Mouse (Mus musculus): ENCODE measurements around the gene Txndc8. TPM values are rescaled to one million over a fixed set of nuclear protein-coding genes. Genes with fewer than 3 reads are reported as not detected.

The Txndc8 gene
- total RNA-seq, 1 experiment = not detected

DNA sequence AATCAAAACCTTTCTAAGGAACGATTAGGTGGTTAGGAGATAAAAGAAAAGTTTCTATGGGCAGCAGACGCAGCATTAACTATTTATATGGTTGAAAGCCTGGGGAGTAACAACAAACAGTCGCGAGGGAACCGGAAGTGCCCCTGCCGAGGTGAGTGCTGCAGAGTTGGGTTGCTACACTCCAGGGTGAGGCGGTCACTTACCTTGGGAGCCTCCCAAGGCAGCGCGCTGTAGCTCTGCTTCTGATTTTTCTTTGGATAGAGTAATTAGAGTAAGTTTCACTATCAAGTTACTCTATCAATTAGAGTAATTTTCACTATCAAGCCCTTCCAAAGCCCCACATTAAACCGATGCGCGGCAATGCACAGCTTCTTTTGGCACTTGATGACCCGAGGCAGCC lies 25.7 kb upstream of the Txndc8 start:
- in situ Hi-C loops (cut with MboI; ENCODE audit: low sequenced_read_pairs in 2 of 2, unreplicated experiment in 2 of 2) = no loop called here
- DNase-seq (ENCODE audit: low read depth, low spot score) = no peak

DNA sequence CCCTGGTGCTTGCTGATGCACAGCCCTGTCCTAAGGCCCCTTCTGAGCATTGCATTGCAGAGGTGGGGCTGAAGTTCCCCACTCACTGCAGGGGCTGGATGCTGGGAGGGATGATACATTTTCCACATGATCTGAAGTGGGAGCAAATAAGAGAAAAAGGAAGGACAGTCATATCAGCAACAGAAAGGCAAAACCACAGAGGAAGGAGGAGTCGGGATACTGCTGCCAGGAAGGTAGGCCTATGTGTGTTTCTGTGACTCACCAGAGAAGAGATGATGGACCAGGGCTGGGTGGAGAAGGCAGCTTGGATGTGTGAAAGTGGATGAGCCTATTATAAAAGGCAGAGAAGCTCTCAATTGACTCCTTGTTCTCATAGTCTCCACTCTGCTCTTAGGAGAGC lies 23.8 kb upstream of the Txndc8 start:
- no peak overlapping the region for H3K27ac ChIP-seq (ENCODE audit: insufficient read depth, low read depth, low read length, poor library complexity, severe bottlenecking)
- DNase-seq (ENCODE audit: low read depth, low spot score) = no peak
- no peak for TF ChIP-seq ZC3H11A (IDR thresholded peaks at IDR 0.05; ENCODE audit: borderline replicate concordance, low read depth, low read length)
- TF ChIP-seq ZNF384 (IDR thresholded peaks at IDR 0.05; ENCODE audit: low read depth, low read length) = no peak
- no peak for TF ChIP-seq HCFC1 (IDR thresholded peaks at IDR 0.05; ENCODE audit: borderline replicate concordance, insufficient read depth, low read length)
- TF ChIP-seq MAFK (IDR thresholded peaks at IDR 0.05; ENCODE audit: insufficient read depth, low read depth, low read length) = no peak
- TF ChIP-seq CHD2 (IDR thresholded peaks at IDR 0.05; ENCODE audit: low read depth, low read length) = no peak
- peaks cover 0 to 3% of the 10 kb centered on the region in 2 experiments; a peak in 1 of 4 replicates for H3K4me1 ChIP-seq (ENCODE audit: control insufficient read depth in 2 of 2, insufficient read depth in 2 of 2, low read length in 2 of 2, poor library complexity in 1 of 2)
- H3K9ac ChIP-seq (ENCODE audit: insufficient read depth, low read depth, low read length, poor library complexity, severe bottlenecking) = no peak overlapping the region
- H3K36me3 ChIP-seq (ENCODE audit: control insufficient read depth, insufficient read depth, low read length, poor library complexity, severe bottlenecking) = no peaks in the 10 kb centered on the region
- in situ Hi-C loops (cut with MboI; ENCODE audit: low sequenced_read_pairs in 2 of 2, unreplicated experiment in 2 of 2) = no loop called here
- H3K9me3 ChIP-seq (ENCODE audit: control insufficient read depth, insufficient read depth, low read depth, low read length) = no peaks in the 10 kb centered on the region
- H3K4me3 ChIP-seq (ENCODE audit: insufficient read depth in 1 of 2, low read depth in 1 of 2, low read length in 2 of 2, poor library complexity in 1 of 2, severe bottlenecking in 1 of 2) = no peak overlapping the region

More for the DNA sequence above, 25.7 kb upstream of the Txndc8 start:
- Histone ChIP-seq H3K9ac (ENCODE audit: insufficient read depth, low read depth, low read length, poor library complexity, severe bottlenecking) (no peak overlapping the region), H3K27ac (ENCODE audit: insufficient read depth, low read depth, low read length, poor library complexity, severe bottlenecking) (no peak overlapping the region), H3K9me3 (ENCODE audit: control insufficient read depth, insufficient read depth, low read depth, low read length) (no peaks in the 10 kb centered on the region), H3K4me3 (ENCODE audit: insufficient read depth in 1 of 2, low read depth in 1 of 2, low read length in 2 of 2, poor library complexity in 1 of 2, severe bottlenecking in 1 of 2) (no peak overlapping the region), H3K4me1 (ENCODE audit: control insufficient read depth in 2 of 2, insufficient read depth in 2 of 2, low read length in 2 of 2, poor library complexity in 1 of 2) (peaks cover 0 to 3% of the 10 kb centered on the region in 2 experiments; a peak in 1 of 4 replicates), H3K36me3 (ENCODE audit: control insufficient read depth, insufficient read depth, low read length, poor library complexity, severe bottlenecking) (no peaks in the 10 kb centered on the region)
- TF ChIP-seq CHD2 (IDR thresholded peaks at IDR 0.05; ENCODE audit: low read depth, low read length) = no peak
- no peak for TF ChIP-seq ZC3H11A (IDR thresholded peaks at IDR 0.05; ENCODE audit: borderline replicate concordance, low read depth, low read length)
- no peak for TF ChIP-seq ZNF384 (IDR thresholded peaks at IDR 0.05; ENCODE audit: low read depth, low read length)
- no peak for TF ChIP-seq HCFC1 (IDR thresholded peaks at IDR 0.05; ENCODE audit: borderline replicate concordance, insufficient read depth, low read length)
- no peak for TF ChIP-seq MAFK (IDR thresholded peaks at IDR 0.05; ENCODE audit: insufficient read depth, low read depth, low read length)

DNA sequence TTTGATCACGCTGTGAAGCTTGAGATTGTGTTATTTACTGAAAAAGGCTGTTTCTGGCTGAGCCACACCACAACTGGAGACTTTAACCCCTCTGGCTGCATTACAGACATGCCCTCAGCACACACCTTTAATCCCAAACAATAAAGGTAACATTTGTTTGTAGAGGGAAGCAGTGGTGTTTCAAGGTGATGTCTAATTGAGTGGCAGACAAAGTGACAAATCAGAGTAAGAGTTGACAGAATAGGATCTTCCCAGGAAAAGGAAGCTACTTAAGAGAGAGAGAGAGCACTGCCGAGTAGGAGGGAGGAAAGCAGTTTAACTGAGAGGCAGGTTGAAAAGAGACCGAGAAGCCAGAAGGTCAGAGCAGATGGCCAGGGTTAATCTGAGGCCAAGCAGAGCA lies 5.4 kb downstream of the Txndc8 start:
- no peak for TF ChIP-seq CHD2 (IDR thresholded peaks at IDR 0.05; ENCODE audit: low read depth, low read length)
- no peak for TF ChIP-seq MAFK (IDR thresholded peaks at IDR 0.05; ENCODE audit: insufficient read depth, low read depth, low read length)
- no peak for TF ChIP-seq HCFC1 (IDR thresholded peaks at IDR 0.05; ENCODE audit: borderline replicate concordance, insufficient read depth, low read length)
- TF ChIP-seq ZC3H11A (IDR thresholded peaks at IDR 0.05; ENCODE audit: borderline replicate concordance, low read depth, low read length) = no peak
- TF ChIP-seq ZNF384 (IDR thresholded peaks at IDR 0.05; ENCODE audit: low read depth, low read length) = no peak
- in situ Hi-C loops (cut with MboI; ENCODE audit: low sequenced_read_pairs in 2 of 2, unreplicated experiment in 2 of 2) = no loop called here

DNA sequence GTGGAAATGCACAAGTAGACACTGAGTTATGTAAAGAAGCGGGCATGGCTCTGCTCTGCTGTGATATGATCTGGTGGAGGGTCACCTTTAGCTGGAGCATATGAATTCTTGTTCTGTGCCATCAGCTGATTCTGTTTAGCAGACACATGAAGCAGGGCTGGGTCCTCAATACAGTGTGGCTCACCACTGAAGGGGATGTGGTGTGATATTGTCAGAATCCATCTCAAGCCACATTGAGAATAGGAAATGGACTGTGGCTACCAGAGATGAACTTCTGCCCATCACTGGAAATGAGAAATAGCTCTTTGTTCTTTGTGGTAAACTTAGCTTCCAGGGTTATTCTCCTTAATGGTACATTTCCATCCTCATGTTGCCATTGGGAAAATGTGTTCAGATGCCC lies 17.5 kb downstream of the Txndc8 start:
- in situ Hi-C loops (cut with MboI; ENCODE audit: low sequenced_read_pairs in 2 of 2, unreplicated experiment in 2 of 2) = no loop called here
- Histone ChIP-seq H3K9ac (ENCODE audit: insufficient read depth, low read depth, low read length, poor library complexity, severe bottlenecking) (no peak overlapping the region), H3K27ac (ENCODE audit: insufficient read depth, low read depth, low read length, poor library complexity, severe bottlenecking) (no peak overlapping the region), H3K4me3 (ENCODE audit: insufficient read depth in 1 of 2, low read depth in 1 of 2, low read length in 2 of 2, poor library complexity in 1 of 2, severe bottlenecking in 1 of 2) (no peak overlapping the region), H3K4me1 (ENCODE audit: control insufficient read depth in 2 of 2, insufficient read depth in 2 of 2, low read length in 2 of 2, poor library complexity in 1 of 2) (no peaks in the 10 kb centered on the region), H3K9me3 (ENCODE audit: control insufficient read depth, insufficient read depth, low read depth, low read length) (no peaks in the 10 kb centered on the region), H3K36me3 (ENCODE audit: control insufficient read depth, insufficient read depth, low read length, poor library complexity, severe bottlenecking) (no peaks in the 10 kb centered on the region)
- DNase-seq (ENCODE audit: low read depth, low spot score) = no peak
- TF ChIP-seq ZNF384 (IDR thresholded peaks at IDR 0.05; ENCODE audit: low read depth, low read length) = no peak

More for the DNA sequence above, 5.4 kb downstream of the Txndc8 start:
- Histone ChIP-seq H3K4me1 (ENCODE audit: control insufficient read depth in 2 of 2, insufficient read depth in 2 of 2, low read length in 2 of 2, poor library complexity in 1 of 2) (no peaks in the 10 kb centered on the region), H3K36me3 (ENCODE audit: control insufficient read depth, insufficient read depth, low read length, poor library complexity, severe bottlenecking) (no peaks in the 10 kb centered on the region), H3K4me3 (ENCODE audit: insufficient read depth in 1 of 2, low read depth in 1 of 2, low read length in 2 of 2, poor library complexity in 1 of 2, severe bottlenecking in 1 of 2) (no peak overlapping the region), H3K27ac (ENCODE audit: insufficient read depth, low read depth, low read length, poor library complexity, severe bottlenecking) (no peak overlapping the region), H3K9me3 (ENCODE audit: control insufficient read depth, insufficient read depth, low read depth, low read length) (no peaks in the 10 kb centered on the region), H3K9ac (ENCODE audit: insufficient read depth, low read depth, low read length, poor library complexity, severe bottlenecking) (no peak overlapping the region)
- DNase-seq (ENCODE audit: low read depth, low spot score) = no peak

DNA sequence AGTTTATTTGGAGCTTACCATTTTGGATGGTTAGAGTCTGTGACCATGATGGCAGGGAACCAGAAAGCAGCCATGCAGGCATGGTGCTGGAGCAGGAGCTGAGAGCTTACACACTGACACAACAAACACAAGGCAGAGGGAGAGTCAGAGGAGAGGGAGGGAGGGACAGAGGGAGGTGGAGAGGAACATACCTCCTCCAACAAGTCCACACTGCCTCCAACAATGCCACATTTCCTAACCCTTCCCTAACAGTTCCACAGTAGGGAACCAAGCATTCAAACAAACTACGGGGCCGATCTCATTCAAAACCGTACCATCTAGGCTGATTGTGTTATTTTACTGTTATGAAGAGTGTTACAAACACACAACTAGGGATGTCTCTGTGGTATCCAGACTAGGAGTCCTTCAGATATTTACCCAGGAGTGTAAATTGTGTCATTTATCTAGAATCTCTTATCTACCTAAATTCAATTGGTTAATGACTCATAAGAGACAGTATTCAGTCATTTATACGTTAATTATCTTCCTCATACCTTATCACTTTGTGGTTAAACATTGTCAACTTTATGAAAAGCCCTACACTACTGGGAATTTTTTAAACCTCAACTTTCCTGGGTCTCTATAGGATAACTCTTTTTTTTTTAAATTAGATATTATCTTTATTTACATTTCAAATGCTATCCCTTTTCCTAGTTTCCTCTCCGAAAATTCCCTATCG lies 34.4 kb downstream of the Txndc8 start:
- no peaks in the 10 kb centered on the region for H3K4me1 ChIP-seq (ENCODE audit: control insufficient read depth in 2 of 2, insufficient read depth in 2 of 2, low read length in 2 of 2, poor library complexity in 1 of 2)
- in situ Hi-C loops (cut with MboI; ENCODE audit: low sequenced_read_pairs in 2 of 2, unreplicated experiment in 2 of 2) = no loop called here
- H3K4me3 ChIP-seq (ENCODE audit: insufficient read depth in 1 of 2, low read depth in 1 of 2, low read length in 2 of 2, poor library complexity in 1 of 2, severe bottlenecking in 1 of 2) = no peak overlapping the region
- H3K9me3 ChIP-seq (ENCODE audit: control insufficient read depth, insufficient read depth, low read depth, low read length) = no peaks in the 10 kb centered on the region
- H3K36me3 ChIP-seq (ENCODE audit: control insufficient read depth, insufficient read depth, low read length, poor library complexity, severe bottlenecking) = no peaks in the 10 kb centered on the region
- no peak overlapping the region for H3K9ac ChIP-seq (ENCODE audit: insufficient read depth, low read depth, low read length, poor library complexity, severe bottlenecking)
- no peak overlapping the region for H3K27ac ChIP-seq (ENCODE audit: insufficient read depth, low read depth, low read length, poor library complexity, severe bottlenecking)
- DNase-seq (ENCODE audit: low read depth, low spot score) = no peak
- TF ChIP-seq ZNF384 (IDR thresholded peaks at IDR 0.05; ENCODE audit: low read depth, low read length) (no peak), CHD2 (IDR thresholded peaks at IDR 0.05; ENCODE audit: low read depth, low read length) (no peak), ZC3H11A (IDR thresholded peaks at IDR 0.05; ENCODE audit: borderline replicate concordance, low read depth, low read length) (no peak), MAFK (IDR thresholded peaks at IDR 0.05; ENCODE audit: insufficient read depth, low read depth, low read length) (no peak), HCFC1 (IDR thresholded peaks at IDR 0.05; ENCODE audit: borderline replicate concordance, insufficient read depth, low read length) (no peak)

All from ES-E14 (cell line).